Mouse (Mus musculus): Measurements from ENCODE around the gene Cdkl3. TPM values are rescaled to one million over a fixed set of nuclear protein-coding genes. Genes with fewer than 3 reads are reported as not detected.

Gene Cdkl3
- polyA plus RNA-seq, 1 experiment from 2014 or later = 6.0 TPM

DNA sequence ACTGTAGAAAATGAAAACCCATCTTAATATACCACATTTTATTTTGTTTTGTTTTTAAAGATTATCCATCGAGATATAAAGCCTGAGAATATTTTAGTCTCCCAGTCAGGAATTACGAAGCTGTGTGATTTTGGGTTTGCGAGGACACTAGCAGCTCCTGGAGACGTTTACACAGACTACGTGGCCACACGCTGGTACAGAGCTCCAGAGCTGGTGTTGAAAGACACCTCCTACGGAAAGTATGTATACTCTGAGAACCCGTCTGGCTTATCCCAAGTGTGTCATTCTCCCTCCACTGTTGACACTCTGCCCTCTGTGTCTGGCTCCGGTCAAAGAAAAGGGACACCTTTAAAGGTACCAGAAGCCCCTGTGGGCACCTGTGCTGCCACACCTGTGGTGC, 14.2 kb downstream of the Cdkl3 start:
- no peaks in the 10 kb centered on the region for H3K4me1 ChIP-seq
- no peaks in the 10 kb centered on the region for H3K36me3 ChIP-seq
- no peak overlapping the region for H3K4me3 ChIP-seq (replicated peaks)
- H3K4me2 ChIP-seq = no peak overlapping the region
- H3K27ac ChIP-seq = no peak overlapping the region
- no peak for ATAC-seq (ENCODE audit: insufficient read depth, low FRiP score, low read depth)
- 75% methylated on average over 9 of the region's 9 CpGs for WGBS
- no peaks in the 10 kb centered on the region for H3K27me3 ChIP-seq (replicated peaks)
- no peak overlapping the region for H3K9ac ChIP-seq
- H3K9me3 ChIP-seq = no peaks in the 10 kb centered on the region

DNA sequence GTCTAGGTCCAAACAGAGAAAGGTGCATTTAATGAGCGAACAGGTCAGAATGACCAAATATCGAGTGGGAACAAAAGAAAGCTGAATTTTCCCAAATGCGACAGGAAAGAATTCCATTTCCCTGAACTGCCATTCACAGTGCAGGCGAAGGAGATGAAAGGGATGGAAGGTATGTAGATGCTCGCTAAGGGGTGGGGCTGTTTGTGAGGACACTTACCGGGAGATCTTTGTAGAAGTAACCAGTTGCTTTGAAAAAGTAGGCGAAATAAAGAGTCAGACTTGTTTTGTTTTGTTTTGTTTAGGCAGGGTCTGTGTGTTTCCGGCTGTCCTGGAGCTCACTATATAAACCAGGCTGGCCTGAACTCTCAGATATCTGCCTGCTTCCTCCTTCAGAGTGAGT, 28.3 kb downstream of the Cdkl3 start:
- WGBS = 58% methylated on average over 8 of the region's 8 CpGs

DNA sequence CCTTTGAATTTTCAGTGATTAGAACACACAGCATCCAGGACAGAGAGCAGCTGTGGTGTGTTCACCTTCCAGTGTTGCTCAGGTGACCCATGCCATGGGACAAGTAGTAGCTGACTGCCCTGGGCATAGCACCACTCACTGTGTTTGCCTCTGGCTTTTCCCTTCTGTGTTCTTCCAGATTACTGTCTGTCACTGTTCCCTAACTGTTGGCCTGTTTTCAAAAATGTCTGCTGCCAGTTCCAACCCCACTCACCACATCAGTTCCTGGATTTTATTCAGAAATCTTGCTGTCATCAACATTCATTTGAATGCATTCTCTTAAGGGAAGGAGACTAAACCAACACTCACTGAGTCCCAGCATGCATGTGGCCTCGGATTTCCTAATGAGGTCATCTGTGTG, 29.9 kb downstream of the Cdkl3 start:
- Histone ChIP-seq H3K9me3 (no peaks in the 10 kb centered on the region), H3K4me2 (no peak overlapping the region)

More for the DNA sequence above, 28.3 kb downstream of the Cdkl3 start:
- Histone ChIP-seq H3K4me3 (replicated peaks) (no peak overlapping the region), H3K27ac (no peak overlapping the region), H3K4me2 (no peak overlapping the region), H3K9me3 (no peaks in the 10 kb centered on the region), H3K36me3 (no peaks in the 10 kb centered on the region), H3K4me1 (no peaks in the 10 kb centered on the region), H3K27me3 (replicated peaks) (no peaks in the 10 kb centered on the region), H3K9ac (no peak overlapping the region)
- ATAC-seq (ENCODE audit: insufficient read depth, low FRiP score, low read depth) = no peak

DNA sequence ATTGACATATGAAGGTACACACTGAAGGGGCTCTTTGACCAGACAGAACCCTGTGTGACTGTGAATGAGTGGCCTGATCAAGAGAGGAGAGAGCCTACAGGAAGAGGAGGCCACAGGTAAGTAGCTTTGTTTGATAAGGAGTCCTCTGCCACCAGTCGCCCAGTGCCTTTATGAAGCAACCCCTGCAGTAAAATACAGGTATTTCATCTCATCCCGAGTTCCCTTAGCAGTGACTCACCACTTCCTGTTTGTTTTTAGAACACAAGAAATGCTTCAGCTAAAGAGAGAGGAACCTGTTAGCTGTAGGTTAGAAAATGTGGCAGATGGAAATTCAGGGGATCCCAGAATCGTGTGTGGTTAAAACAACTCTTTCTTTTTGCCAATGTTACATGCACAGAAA, 31.9 kb downstream of the Cdkl3 start:
- Histone ChIP-seq H3K36me3 (no peaks in the 10 kb centered on the region), H3K27me3 (replicated peaks) (no peaks in the 10 kb centered on the region), H3K9ac (no peak overlapping the region), H3K27ac (no peak overlapping the region), H3K4me2 (no peak overlapping the region), H3K4me1 (no peaks in the 10 kb centered on the region), H3K4me3 (replicated peaks) (no peak overlapping the region), H3K9me3 (no peaks in the 10 kb centered on the region)
- 57% methylated on average over 3 of the region's 3 CpGs for WGBS
- ATAC-seq (ENCODE audit: insufficient read depth, low FRiP score, low read depth) = no peak

More for the DNA sequence above, 29.9 kb downstream of the Cdkl3 start:
- H3K9ac ChIP-seq = no peak overlapping the region
- H3K27me3 ChIP-seq (replicated peaks) = no peaks in the 10 kb centered on the region
- no peaks in the 10 kb centered on the region for H3K36me3 ChIP-seq
- no peaks in the 10 kb centered on the region for H3K4me1 ChIP-seq
- H3K27ac ChIP-seq = no peak overlapping the region
- 83% methylated on average over 1 of the region's 1 CpGs for WGBS
- ATAC-seq (ENCODE audit: insufficient read depth, low FRiP score, low read depth) = no peak
- H3K4me3 ChIP-seq (replicated peaks) = no peak overlapping the region

DNA sequence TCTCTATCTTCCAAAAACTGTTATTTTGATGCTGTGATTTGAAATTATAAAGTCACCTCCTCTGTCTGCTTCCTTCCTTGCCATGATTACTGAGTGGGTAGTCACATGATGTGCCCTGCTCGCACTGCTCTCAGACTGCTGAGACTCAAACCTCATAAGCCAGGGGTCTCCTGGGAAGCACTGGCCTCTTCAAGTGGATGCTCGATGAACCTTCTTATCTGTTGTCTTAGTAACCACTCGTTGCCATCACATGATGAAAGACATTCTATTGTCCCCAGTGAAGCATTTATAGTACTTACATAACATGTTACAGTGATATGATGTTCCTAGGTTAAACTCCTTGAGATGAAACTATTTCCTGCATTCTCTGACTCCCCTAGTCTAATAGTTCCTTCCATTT, 33.6 kb downstream of the Cdkl3 start:
- ATAC-seq (ENCODE audit: insufficient read depth, low FRiP score, low read depth) = no peak
- 43% methylated on average over 3 of the region's 3 CpGs for WGBS
- no peak overlapping the region for H3K27ac ChIP-seq

DNA sequence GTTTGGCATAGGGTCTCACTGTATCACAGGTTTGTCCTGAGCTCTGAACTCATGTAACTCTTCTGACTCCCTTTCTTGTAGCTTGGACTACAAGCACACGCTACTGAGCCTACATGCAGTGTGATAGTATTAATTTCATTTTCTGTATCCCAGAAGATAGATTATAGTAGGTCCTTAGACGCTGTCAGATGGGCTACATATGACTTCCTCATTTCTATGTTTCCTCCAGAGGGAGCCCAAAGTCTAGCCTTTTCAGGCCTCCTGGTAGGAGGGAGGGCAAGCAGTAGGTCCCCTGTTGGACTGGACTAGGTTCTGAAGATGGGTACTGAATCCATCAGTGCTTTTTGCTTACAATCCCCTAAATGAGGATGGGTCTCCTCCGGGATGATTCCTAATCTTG, 39.2 kb downstream of the Cdkl3 start:
- Histone ChIP-seq H3K36me3 (no peaks in the 10 kb centered on the region), H3K9me3 (no peaks in the 10 kb centered on the region), H3K4me3 (replicated peaks) (no peak overlapping the region), H3K4me2 (no peak overlapping the region), H3K27ac (no peak overlapping the region), H3K27me3 (replicated peaks) (no peaks in the 10 kb centered on the region), H3K4me1 (no peaks in the 10 kb centered on the region), H3K9ac (no peak overlapping the region)
- WGBS = 75% methylated on average over 3 of the region's 3 CpGs
- no peak for ATAC-seq (ENCODE audit: insufficient read depth, low FRiP score, low read depth)

More for the DNA sequence above, 33.6 kb downstream of the Cdkl3 start:
- H3K9me3 ChIP-seq = no peaks in the 10 kb centered on the region
- no peaks in the 10 kb centered on the region for H3K4me1 ChIP-seq
- H3K4me2 ChIP-seq = no peak overlapping the region
- no peak overlapping the region for H3K9ac ChIP-seq
- no peak overlapping the region for H3K4me3 ChIP-seq (replicated peaks)
- no peaks in the 10 kb centered on the region for H3K36me3 ChIP-seq
- H3K27me3 ChIP-seq (replicated peaks) = no peaks in the 10 kb centered on the region

DNA sequence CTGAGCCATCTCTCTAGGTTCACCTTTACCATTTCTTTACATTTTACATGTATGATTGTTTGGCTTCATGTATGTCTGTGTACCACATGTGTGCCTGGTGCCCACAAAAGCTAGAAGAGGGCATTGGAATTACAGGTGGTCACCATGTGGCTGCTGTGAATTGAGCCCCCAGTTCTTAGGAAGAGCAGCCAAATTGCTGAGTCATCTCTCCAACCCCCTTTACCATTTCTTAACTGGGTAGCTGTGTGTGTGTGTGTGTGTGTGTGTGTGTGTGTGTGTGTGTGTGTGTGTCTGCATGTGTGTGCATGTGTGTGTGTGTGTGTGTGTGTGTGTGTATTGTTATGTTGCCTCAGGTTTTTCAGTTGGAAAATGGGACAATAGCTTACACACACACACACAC, 40.1 kb downstream of the Cdkl3 start:
- Histone ChIP-seq H3K9ac (no peak overlapping the region), H3K4me3 (replicated peaks) (no peak overlapping the region), H3K27me3 (replicated peaks) (no peaks in the 10 kb centered on the region), H3K27ac (no peak overlapping the region), H3K4me2 (no peak overlapping the region), H3K9me3 (no peaks in the 10 kb centered on the region), H3K4me1 (no peaks in the 10 kb centered on the region), H3K36me3 (no peaks in the 10 kb centered on the region)
- ATAC-seq (ENCODE audit: insufficient read depth, low FRiP score, low read depth) = no peak

DNA sequence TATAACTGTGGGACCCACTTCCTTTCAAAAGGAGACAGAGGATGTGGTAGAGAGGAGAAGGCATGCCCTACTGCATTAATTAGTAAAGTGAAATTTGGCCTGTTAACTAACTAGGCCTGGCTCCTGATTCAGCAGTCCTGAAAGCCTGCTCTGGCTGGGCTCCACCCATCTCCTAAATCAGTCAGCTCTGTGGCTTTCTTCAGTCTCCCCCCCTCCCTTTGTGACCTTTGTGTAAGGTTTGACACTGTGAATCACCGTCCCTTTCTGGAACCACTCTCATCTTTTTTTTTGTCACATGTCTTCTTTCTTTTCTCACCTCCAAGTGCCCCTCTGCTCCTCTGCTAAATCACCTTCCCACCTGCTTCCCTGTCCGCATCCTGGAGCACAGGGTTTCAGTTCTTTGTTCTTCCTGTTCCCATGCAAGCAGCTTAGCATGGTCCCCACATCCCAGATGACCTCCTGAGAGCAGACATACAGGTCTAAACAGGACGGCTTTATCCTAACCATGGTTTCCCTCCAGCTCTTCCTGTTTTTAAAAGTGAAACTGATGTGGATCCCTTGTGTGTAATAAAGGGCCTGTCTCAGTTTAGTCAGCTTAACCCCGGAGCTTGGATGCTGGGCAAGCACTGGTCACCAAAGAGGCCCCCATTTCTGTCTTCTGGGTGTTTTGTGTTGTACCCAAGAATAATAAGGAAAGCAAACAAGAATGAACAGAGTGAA, 42.6 kb downstream of the Cdkl3 start:
- H3K4me1 ChIP-seq = no peaks in the 10 kb centered on the region
- 43% methylated on average over 4 of the region's 4 CpGs for WGBS
- H3K27me3 ChIP-seq (replicated peaks) = no peaks in the 10 kb centered on the region
- H3K36me3 ChIP-seq = no peaks in the 10 kb centered on the region
- no peak overlapping the region for H3K9ac ChIP-seq
- H3K9me3 ChIP-seq = no peaks in the 10 kb centered on the region
- no peak overlapping the region for H3K4me2 ChIP-seq
- no peak overlapping the region for H3K27ac ChIP-seq
- no peak overlapping the region for H3K4me3 ChIP-seq (replicated peaks)
- no peak for ATAC-seq (ENCODE audit: insufficient read depth, low FRiP score, low read depth)

DNA sequence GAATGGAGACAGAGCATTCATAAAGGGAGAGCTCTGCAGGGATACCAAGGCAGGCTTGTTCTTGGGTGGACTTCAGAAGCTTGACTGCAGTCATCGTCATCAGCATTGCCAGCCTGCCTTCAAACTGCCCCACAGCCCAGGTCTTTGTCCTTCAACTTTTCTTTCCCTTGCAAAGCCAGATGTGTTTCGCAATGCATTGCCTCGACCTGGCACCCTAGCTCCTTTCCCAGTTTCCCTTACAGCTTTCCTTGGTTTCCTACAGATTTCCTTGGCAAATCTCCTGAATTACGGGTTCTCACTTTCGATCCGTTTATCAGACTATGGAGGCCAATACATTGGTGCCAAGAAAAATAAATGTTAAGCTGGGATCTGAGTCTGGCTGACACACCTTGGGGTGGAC, 49.4 kb downstream of the Cdkl3 start:
- Histone ChIP-seq H3K4me1 (no peaks in the 10 kb centered on the region), H3K4me2 (no peak overlapping the region), H3K4me3 (replicated peaks) (no peak overlapping the region), H3K27ac (no peak overlapping the region), H3K9me3 (no peaks in the 10 kb centered on the region), H3K27me3 (replicated peaks) (no peaks in the 10 kb centered on the region), H3K9ac (no peak overlapping the region), H3K36me3 (no peaks in the 10 kb centered on the region)
- ATAC-seq (ENCODE audit: insufficient read depth, low FRiP score, low read depth) = no peak
- WGBS = 79% methylated on average over 6 of the region's 6 CpGs

DNA sequence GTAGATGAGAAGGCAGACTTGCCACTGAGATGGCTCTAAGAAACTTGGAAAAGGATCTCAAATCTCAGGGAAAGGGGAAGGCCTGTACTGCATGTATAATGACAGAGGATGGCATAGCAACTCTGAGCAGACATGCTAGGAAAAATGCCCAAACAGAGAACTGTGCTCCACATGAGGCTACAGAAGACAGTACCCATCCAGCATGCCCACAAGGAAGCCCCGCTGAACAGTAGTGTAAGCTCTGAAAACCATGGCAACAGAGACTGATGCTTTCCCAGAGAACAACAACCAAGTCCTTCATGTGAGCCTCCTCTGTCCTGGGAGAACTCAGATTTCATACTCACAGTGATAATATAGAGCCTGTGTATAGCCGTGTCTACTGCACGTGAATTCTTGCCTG, 50.7 kb downstream of the Cdkl3 start:
- no peak overlapping the region for H3K9ac ChIP-seq
- 84% methylated on average over 3 of the region's 3 CpGs for WGBS

DNA sequence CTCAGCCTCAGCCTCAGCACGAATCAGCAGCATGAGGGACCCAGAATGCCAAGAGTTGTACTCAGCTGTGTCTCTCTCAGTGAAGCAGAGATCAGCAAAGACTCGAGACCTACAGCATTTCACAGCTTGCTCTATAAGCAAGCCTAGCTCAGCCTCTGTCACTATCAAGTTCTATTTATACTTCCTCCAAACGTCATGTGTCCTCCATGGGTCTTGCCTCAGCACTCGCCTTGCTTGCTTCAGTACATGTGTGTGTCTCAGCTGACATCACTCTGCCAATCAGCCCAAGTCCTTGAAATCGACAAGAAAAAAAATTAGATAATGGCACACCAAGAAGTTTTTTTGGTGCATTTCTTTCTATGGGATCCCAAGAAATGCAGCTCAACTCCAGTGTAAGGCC, 52.2 kb downstream of the Cdkl3 start:
- H3K27me3 ChIP-seq (replicated peaks) = no peaks in the 10 kb centered on the region
- no peaks in the 10 kb centered on the region for H3K9me3 ChIP-seq
- H3K4me3 ChIP-seq (replicated peaks) = no peak overlapping the region
- no peak for ATAC-seq (ENCODE audit: insufficient read depth, low FRiP score, low read depth)
- no peak overlapping the region for H3K27ac ChIP-seq
- WGBS = 67% methylated on average over 5 of the region's 5 CpGs
- no peaks in the 10 kb centered on the region for H3K36me3 ChIP-seq
- H3K4me2 ChIP-seq = no peak overlapping the region
- H3K9ac ChIP-seq = no peak overlapping the region
- H3K4me1 ChIP-seq = no peaks in the 10 kb centered on the region

More for the DNA sequence above, 50.7 kb downstream of the Cdkl3 start:
- no peak overlapping the region for H3K4me3 ChIP-seq (replicated peaks)
- H3K36me3 ChIP-seq = no peaks in the 10 kb centered on the region
- H3K4me2 ChIP-seq = no peak overlapping the region
- H3K9me3 ChIP-seq = no peaks in the 10 kb centered on the region
- no peaks in the 10 kb centered on the region for H3K4me1 ChIP-seq
- H3K27me3 ChIP-seq (replicated peaks) = no peaks in the 10 kb centered on the region
- no peak overlapping the region for H3K27ac ChIP-seq
- ATAC-seq (ENCODE audit: insufficient read depth, low FRiP score, low read depth) = no peak

DNA sequence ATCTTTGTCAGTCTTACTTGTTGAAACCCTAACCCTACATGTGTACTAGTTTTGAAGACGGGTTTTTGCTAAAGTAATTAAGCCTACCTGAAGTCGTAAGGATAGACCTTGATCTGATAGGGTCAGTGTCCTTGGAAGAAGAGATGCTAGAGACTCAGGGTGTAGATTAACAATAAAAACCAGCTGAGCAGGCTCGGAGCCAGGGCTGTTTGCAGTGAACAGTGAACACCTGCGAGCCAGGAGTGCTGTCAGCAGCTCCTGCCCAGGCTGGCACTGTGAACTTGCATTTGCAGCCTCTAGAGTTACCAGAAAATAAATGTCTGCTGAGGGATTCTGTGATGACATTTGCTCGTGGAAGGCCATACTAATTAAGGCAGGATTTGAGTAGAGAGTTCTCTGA, 55.0 kb downstream of the Cdkl3 start:
- Histone ChIP-seq H3K9me3 (no peaks in the 10 kb centered on the region), H3K4me1 (no peaks in the 10 kb centered on the region), H3K36me3 (no peaks in the 10 kb centered on the region), H3K4me3 (replicated peaks) (no peak overlapping the region), H3K9ac (no peak overlapping the region), H3K27ac (no peak overlapping the region), H3K4me2 (no peak overlapping the region), H3K27me3 (replicated peaks) (no peaks in the 10 kb centered on the region)
- WGBS = 53% methylated on average over 5 of the region's 5 CpGs
- ATAC-seq (ENCODE audit: insufficient read depth, low FRiP score, low read depth) = no peak

DNA sequence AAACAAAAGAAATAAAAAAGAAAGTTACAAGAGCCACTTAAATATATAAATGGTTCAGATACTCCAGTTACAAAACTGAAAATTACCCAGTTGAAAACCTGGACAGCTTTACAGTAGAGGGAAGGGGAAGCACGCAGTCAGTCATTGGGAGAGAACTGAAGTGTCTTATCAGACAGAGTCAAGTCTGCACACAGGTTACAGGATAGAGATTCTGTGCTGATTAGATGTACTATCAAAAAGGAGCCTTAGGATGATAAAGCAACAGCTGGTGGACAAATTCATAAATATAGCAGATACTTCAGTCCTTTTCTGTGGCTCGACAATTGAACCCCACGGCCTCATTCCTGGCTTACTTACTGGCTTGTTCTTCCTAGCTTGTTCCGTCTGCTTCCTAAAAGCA, 56.3 kb downstream of the Cdkl3 start:
- H3K9me3 ChIP-seq = no peaks in the 10 kb centered on the region
- ATAC-seq (ENCODE audit: insufficient read depth, low FRiP score, low read depth) = no peak
- H3K36me3 ChIP-seq = no peaks in the 10 kb centered on the region
- no peak overlapping the region for H3K4me3 ChIP-seq (replicated peaks)
- no peak overlapping the region for H3K27ac ChIP-seq
- no peak overlapping the region for H3K9ac ChIP-seq
- no peak overlapping the region for H3K4me2 ChIP-seq
- no peaks in the 10 kb centered on the region for H3K4me1 ChIP-seq
- 88% methylated on average over 4 of the region's 4 CpGs for WGBS
- H3K27me3 ChIP-seq (replicated peaks) = no peaks in the 10 kb centered on the region

All from stomach, embryonic 15.5 days (tissue).